Mouse (Mus musculus): ENCODE results near the gene 2310039H08Rik.

DNA sequence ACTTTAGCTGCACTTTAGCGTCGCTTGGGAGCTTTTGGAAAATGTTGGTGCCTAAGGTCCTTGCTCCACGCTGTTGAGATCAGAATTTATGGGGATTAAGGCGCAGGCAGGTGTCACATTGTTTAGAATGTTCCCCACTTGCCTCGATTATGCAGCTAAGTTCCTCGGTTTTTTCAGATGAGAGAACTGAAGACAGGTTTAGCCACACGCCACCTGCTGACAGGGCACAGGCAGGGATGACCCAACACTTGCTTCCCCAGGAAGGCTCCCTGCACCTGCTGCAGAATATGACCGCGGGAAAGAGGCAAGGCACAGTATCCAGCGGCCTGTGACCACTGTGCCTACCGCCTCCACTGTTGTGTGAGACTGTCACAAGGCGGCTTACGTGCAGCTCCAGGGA lies 43.9 kb downstream of the 2310039H08Rik start:
- TF ChIP-seq POLR2A (IDR thresholded peaks at IDR 0.05; ENCODE audit: borderline replicate concordance, low read depth, low read length) (no peak), CTCF (IDR thresholded peaks at IDR 0.05; ENCODE audit: low read depth, low read length) (no peak)

All from bone marrow macrophage, adult 2 months (primary cell).